Mouse (Mus musculus) 3134 (cell line): ENCODE measurements around the gene Kcnt2.

ENCODE experiments used
- DNase-seq: peaks from one replicate; pipeline ENCODE4 v3.0.0-alpha.2; 2011; ENCODE audit warnings: low spot score; ENCODE audit not compliant: insufficient read length; ENCODE audit errors: extremely low read depth

Kcnt2 gene

DNA sequence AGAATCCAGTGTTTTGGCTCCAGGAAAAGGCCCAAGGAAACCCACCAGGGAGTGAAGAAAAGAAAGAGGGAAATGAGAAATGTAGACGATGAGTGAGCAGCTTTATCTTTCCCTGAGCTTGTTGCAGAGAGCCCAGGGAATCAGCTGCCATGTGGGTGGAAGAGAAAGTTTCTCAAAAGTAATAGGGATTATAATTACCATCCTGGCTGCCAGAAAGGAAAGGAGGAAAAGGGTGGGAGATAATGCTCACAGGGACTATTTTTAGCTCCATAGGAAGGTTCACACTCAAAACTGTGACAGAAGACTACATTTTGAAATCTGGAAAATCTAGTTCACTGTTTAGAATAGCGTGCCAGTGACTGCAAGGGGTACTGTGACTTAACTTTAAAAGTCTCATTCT is 243.9 kb downstream of the Kcnt2 start:
- DNase-seq = no peak

DNA sequence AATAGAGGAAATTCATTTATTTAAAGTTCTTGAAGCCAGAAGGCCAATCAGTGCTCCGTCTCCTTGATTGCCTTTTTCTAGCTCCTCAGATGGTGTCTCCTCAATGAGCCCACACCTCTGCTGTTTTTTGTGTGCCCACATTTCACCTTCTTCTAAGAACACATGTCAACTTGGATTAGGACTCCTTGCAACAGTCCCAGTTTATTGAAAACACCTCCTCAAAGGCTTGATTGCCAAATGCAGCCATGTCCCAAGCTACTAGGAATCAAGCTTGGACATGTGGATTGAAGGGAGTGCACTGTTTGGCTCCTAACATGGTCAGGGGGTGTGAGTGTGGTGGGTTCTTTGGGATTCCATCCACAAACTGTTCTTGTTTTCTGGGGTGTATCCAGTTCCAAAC is 245.4 kb downstream of the Kcnt2 start:
- DNase-seq = no peak

DNA sequence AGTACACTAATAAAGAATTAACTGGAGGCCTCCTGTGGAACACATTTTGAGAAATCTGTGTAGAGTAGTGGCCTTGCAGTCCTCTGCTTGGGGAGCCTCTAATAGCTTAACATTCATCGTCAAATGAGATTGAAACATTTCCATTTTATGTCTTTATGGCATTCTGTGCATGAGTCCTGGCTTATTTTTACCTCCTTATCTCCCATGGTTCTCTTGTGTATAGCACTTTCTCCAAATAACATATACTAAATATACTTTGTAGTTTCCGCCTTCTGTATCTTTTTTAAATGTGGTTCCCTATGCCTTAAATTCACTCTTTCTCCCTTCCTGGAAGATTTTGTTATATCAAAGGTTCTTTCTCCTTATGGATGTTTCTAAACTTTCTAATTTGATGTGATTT is 246.3 kb downstream of the Kcnt2 start:
- DNase-seq = no peak

DNA sequence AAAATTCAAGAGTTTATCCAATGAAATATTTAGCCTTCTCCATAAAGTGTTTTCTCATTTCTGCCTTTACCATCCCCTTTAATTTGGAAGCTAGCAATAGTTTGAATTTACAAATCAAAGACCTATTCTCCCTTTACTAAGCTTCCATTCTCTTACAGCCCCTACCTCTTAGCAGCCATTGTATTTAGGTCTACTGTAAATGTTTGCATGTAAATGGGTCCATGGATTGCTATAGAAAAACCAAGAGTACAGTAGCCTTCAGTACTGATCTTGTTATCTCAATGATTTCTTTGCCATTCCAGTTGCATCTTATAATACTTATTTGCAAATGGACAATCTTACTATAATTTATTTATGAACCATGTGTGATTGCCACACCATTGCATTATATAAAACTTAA is 267.5 kb downstream of the Kcnt2 start:
- DNase-seq = no peak

DNA sequence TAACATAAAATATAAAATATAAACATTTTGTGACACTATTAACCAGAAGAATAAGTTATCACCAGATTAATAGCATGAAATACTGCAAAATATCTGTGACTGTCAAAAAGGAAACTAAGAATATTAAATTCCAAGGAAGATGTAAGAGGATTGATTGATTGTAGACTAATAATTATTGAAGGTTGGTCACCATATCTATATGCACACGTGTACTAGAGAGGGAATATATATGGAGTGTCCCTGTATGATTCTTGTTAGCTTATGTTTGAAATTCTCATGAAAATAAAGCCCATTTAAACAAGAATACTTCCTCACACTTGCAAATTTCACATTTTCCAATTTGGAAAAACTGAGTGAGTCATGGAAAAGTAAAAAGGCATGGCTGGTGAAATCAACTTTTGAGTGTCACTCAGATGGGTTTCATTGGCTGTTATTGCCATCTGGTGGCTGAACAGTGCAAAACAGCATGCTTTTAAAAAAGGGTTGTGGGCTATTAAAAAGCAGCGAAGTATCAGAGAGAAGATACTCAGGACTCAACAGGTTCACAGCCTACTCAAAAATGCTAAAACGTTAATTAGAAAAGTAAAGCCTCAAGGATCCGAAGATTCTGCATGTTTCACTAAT is 285.4 kb downstream of the Kcnt2 start:
- DNase-seq = peak; percentile 1

DNA sequence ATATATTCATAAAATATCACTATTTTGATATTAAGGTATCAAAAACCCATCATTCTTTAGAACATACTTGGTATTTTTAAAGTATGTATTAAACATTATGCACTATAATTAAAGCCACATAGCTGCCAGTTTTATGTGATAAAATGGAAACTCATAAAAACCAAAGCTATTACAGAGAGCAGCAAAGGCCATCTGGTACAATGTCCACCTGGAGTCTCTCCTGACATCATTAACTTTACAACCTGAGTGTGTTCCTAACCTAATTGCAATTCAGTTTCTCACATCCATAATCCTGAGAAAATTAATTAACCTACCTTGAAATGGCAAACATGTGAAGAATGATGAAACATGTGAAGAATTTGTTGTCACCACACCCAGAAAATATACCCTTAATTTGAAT is 288.9 kb downstream of the Kcnt2 start:
- no peak for DNase-seq

DNA sequence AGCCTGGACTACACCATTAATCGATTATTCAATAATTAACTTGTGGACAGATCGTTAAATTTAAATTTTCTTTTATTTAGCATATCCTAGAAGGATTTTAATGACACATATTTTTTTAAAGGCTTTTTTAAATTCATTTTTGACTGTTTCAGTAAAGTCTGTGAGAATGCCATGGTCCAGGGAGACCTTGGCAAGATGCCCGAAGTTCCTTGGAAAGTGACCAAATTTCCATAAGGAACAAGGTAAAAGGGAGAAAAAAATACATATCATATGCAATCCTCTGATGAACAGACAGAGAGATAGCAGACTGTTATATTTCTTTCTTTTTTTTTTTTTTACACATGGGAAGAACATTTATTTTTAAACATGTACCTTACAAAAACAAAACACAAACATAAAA is 296.1 kb downstream of the Kcnt2 start:
- no peak for DNase-seq

DNA sequence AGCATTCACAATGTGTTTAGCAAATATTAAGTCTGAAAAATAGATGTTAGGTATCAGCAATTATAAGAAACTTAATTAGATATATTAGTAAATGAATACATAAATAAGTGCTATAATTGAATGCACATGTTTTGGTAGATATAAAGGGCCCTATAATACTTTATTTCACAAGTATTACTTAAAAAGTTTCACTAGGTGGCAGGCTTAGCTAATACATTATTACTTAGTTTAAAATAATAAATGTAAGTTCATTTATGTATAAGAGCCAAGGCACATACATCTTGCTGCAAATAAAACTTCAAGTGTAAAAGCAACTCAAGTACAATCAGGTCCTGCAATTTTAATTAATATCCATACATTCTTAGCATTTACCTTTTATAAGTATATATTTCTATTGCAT is 302.8 kb downstream of the Kcnt2 start:
- DNase-seq = no peak

DNA sequence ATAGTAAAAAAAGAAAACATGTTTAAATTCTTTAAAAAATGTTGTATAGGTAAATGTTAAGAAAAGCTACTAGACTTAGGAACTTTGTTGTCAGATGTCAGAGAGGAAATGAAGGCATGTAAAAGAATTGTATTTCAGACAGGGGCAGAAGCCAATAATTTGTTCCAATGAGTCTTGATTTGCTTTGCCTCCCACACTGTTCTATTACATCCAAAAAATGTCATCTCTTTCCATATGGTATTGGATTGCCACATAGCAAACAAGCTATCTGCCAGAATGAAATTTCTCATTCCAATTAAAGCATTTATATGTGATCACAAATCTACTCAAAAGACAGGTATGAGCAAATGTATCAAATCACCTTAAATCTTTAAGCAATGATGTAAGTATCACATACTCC is 314.8 kb downstream of the Kcnt2 start:
- DNase-seq = no peak

DNA sequence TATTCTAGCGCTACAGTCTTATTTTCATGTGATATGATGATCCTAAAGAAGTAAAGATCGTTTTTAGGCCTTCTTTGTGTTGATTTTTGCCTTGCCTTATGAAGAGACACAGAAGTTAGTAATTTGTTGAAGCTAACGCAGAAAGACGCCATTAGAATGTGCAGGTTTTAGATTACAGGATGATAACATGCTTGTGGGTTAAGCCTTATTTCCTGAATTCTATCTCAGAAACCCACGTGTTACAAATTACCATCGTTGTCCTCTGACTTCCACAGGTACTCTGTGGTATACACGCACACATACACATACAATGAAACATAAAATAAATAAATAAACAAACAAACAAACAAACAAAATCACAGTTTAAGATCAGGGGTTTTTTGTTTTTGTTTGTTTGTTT is 326.2 kb downstream of the Kcnt2 start:
- DNase-seq = no peak

DNA sequence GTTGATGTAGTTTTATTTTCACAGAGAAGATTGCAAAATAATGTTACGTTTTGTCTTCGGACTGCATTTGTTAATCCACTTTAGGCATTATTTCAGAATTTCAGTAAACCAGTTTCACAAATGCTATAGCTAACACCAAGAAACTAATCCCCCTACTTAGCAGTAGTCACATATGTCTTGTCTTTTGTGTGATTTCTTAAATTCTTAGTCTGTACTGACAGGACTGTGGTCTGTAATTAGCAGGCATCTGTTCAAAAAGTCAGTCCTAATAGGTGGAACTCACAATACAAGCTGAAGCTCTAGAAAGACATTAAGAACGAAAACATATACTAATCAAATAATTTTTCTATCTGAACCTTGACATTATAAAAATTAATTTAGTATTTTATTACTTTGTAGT is 332.6 kb downstream of the Kcnt2 start:
- no peak for DNase-seq

DNA sequence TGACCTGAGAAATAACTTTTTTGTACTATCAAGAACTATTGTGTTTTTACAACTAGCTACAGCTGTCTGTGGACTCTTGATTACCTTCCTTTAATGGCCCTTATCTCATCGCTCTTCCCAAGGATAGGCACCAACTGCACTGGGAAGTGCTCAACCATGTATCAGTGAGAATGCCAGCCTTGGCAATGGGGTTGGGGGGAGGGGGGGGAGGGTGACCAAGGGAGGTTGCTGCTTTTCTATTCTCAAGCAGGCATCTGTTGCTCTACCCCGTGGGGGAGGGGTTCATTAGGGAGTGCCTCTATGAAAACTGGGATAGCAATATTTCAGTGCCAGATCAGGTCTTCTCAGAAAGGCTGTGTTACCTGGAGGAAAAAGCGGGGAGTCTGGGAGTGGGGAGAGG is 342.3 kb downstream of the Kcnt2 start:
- no peak for DNase-seq

DNA sequence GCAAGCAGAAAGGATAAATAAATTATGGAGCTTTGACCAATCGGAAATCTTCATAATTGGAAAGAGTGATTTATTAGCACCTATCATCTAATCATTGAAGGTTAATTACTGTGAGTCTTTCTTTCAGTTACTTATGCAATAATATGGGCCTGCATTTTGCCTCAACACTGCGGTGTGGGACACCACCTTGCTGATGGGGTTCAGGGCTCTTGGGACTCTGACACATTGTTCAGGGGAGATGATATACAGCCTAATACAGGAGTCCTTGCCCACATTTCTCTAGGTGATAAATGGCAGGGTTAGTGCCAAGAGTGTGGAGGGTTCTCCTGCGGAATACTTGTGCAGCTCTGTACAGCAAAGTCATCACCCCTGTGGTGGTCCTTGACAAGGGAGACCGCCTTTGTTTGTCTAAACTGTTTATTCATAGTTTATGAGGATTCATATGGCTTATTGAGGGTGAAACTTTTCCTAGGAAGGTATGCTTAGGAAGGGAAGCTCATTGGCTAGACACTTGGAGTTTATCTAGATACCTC is 362.9 kb downstream of the Kcnt2 start:
- DNase-seq = no peak

DNA sequence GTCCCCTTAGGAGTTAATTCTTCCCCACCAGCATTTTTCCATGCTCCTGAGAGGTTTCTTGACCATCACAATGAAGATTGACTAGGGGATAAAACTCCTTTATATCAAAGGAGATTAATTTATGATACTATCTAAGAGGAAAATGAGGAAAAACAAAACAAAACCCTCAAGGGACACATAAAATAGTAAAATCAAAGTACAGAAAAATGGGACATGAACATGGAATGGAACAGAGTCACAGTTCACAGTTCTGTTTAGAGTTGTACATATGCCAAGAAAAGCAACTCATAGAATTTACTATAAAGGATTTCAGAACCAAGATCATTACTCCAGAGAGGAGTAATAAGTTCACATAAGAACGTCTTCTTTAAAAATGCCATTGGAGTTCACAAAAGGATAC is 367.1 kb downstream of the Kcnt2 start:
- no peak for DNase-seq

DNA sequence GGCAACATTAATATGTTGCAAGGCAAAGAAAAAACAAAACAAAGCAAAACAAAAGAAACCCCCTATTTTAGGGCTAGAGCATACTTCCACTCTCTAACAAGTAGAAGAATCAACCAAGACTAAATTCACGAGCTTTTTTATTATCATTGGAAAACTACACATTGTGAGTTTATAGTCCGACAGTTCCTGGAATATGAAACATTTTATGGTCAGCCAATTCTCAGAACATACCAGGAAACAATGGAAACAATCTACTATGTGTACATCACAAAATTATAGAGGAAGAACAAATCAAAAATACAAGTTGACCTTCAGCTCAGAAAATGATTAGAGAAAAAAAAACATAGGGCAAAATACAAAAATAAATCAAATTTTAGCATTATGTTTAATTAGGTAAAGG is 368.9 kb downstream of the Kcnt2 start:
- DNase-seq = no peak

DNA sequence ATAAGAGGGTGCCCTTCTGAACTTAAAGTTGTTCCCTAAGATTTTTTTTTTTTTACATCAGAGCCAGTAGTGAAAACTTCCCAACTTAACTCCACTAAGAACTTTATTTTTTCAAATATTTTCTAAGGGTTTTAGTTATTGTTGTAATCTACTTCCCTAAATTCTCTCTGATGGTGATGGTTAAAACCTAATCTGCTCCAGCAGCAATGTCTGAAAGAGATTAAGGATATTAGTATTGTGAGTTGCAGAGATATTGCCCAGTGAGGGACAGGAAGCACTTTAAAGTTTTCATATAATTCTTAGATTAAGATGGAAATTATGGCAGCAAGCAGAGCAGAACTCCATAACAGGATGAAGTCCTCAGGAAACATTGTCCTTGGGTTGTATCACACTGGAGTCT is 372.2 kb downstream of the Kcnt2 start:
- DNase-seq = no peak

DNA sequence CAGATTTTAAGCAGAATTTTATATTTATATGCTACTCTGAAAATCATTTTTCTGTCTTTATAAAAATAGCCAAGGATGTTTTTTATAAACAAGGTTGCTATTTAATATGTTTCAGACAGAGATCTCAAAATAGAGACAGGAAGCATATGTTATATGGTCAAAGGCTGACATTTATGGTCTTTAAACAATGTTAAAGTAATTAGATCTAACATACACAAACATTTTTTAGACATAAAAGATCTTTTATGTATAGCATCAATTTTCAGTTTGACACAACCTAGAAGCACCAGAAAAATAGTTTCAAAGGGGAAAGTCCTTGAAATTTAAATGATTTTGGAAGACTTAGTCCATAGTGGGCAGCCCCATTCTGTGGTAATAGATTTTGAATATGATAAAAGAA is 379.0 kb downstream of the Kcnt2 start:
- DNase-seq = no peak

DNA sequence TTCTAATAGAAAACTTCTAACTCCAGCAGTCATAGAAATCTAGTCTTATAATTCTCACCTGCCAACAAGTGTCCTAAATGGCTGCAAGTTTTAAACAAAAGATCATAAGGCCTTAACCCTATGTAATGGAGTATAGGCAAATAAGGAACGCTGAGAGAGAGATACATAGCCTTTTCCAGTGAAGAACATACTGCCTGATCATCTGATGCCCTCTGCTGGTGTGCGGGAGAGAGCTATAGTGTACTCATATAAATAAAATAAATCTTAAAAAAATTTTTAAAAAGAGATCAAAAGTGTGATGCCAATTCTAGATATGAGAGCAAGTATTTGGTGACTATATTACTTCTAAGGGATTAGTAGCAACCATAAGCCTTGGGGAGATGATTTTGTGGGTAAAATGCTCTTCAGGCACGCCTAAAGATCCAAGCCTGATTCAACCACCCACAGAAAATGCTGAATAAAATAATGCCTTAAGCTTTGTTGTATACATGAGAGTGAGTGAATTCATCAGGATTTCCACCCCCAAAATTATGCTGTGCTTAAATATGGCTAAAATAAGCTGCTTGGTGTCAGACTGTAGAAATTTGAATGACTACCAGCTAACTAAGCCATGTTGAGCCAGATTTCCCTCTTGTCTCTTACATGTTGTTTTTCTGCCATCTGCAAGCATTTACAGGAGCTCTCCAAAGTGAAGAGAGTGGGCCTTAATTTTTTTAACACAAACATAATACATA is 413.8 kb downstream of the Kcnt2 start:
- no peak for DNase-seq

DNA sequence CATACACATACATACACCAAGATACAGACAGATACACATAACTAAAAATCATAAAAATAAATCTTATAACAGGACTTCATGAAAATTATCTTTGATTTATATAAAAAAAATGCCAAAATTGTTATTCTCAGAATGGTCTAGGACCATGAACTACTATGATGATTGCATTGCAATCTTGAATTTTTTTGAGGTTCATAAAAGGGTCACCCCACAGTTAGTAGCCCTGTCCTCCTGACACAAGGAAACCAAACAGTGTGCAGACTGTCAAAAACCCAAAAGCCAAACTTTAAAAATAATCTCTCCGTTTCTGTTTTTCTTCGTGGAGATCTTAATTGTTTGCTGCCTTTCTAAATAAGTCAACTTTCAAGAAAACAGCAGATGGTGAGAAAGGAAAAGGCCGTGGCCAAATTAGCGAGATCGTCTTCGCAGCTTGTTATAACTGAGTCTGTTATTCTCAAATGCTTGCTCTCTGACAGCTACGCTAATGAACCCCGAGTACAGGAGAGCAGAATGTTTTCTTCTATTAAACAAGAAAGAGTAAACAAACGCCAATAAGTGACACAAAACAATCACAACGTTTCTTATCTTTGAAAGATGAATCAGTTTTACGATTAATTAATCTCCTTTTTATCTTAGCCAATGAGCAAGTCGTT is 414.9 kb downstream of the Kcnt2 start:
- DNase-seq = no peak

DNA sequence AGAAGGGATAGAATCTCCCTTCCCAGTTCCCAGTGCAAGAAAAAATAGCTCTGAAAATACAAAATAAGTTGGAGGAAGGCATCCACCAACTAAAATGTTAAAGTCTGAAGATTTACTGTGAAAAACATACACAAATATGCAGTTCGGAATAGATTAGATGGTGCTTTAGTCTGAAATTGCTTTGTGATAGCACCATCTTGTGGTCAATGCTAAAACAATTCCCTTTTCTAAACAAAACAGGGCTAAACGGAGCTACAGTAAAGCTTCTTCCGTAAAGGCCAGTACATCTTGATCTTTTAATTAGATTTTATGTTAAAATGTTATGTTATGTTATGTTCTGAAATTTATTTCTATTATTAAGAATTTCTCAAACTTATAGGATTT is 415.4 kb downstream of the Kcnt2 start:
- no peak for DNase-seq
